In genomic region chr4:40929046-40929445, GRCm38 (mm10) we compare ENCODE assay signal across 25 mouse cellular contexts. TPM values are rescaled to one million over a fixed set of nuclear protein-coding genes. Genes with fewer than 3 reads are reported as not detected.
DNase-seq lines count a peak whose midpoint lies in the region; ATAC-seq and TF ChIP-seq lines count a peak whose summit lies in the region.
"Had no signal": no experiment of that assay in that cellular context is flagged by ENCODE, and none has a peak within 500 bp of the region (broad histone marks: within the 10 kb centered on the region; RNA-seq: fewer than 3 reads in every experiment).

No protein-coding gene starts in this region.

- no peak overlapping the region for H3K4me2 ChIP-seq in kidney, postnatal 0 days (ENCODE audit: low read length)
- H3K4me2 ChIP-seq in kidney, embryonic 15.5 days, result no peak overlapping the region
- H3K4me2 ChIP-seq: embryonic facial prominence, embryonic 12.5 days; forebrain, embryonic 13.5 days; forebrain, embryonic 15.5 days had no signal

- ATAC-seq in kidney, postnatal 0 days (replicated peaks; ENCODE audit: low FRiP score, low read depth), result no peak
- ATAC-seq in kidney, embryonic 15.5 days (replicated peaks; ENCODE audit: low FRiP score), result no peak
- ATAC-seq: activated CD4-positive, CD25-positive, alpha-beta regulatory T cell, adult 4 months; forebrain, embryonic 13.5 days; forebrain, embryonic 15.5 days; forebrain, postnatal 0 days; Patski had no signal

- peaks cover 3% of the 10 kb centered on the region; the same call in 1 of the 2 replicates for H3K4me1 ChIP-seq in kidney, adult 2 months (ENCODE audit: control insufficient read depth, insufficient read depth, low read length)
- H3K4me1 ChIP-seq in kidney, postnatal 0 days (replicated peaks; ENCODE audit: insufficient read depth, low read length), result 0 out of 2 replicates have a peak, but pooled peaks cover 3% of the 10 kb centered on the region
- peaks cover 12% of the 10 kb centered on the region for H3K4me1 ChIP-seq in kidney, embryonic 15.5 days
- H3K4me1 ChIP-seq in limb, embryonic 10.5 days, result peaks cover 8% of the 10 kb centered on the region
- H3K4me1 ChIP-seq: embryonic facial prominence, embryonic 12.5 days; forebrain, embryonic 13.5 days; forebrain, embryonic 15.5 days had no signal

- WGBS in kidney, adult 2 months, result 33% methylated on average over 7 of the region's 7 CpGs
- WGBS in kidney, postnatal 0 days, result 48% methylated on average over 7 of the region's 7 CpGs
- 51% methylated on average over 7 of the region's 7 CpGs for WGBS in kidney, embryonic 15.5 days
- 89% methylated on average over 7 of the region's 7 CpGs for WGBS in limb, embryonic 10.5 days

- no peak overlapping the region for H3K4me3 ChIP-seq in kidney, adult 2 months (ENCODE audit: insufficient read depth, low read depth, low read length)
- H3K4me3 ChIP-seq in kidney, postnatal 0 days (replicated peaks; ENCODE audit: low read depth, low read length), result no peak overlapping the region
- no peak overlapping the region for H3K4me3 ChIP-seq in kidney, embryonic 15.5 days (replicated peaks)
- no peak overlapping the region for H3K4me3 ChIP-seq in limb, embryonic 10.5 days
- H3K4me3 ChIP-seq: embryonic facial prominence, embryonic 10.5 days; embryonic facial prominence, embryonic 12.5 days; forebrain, embryonic 13.5 days; forebrain, embryonic 15.5 days had no signal

- no peaks in the 10 kb centered on the region for H3K36me3 ChIP-seq in kidney, adult 2 months (ENCODE audit: control insufficient read depth, insufficient read depth, low read length)
- peaks cover 15% of the 10 kb centered on the region; the same call in 1 of the 2 replicates for H3K36me3 ChIP-seq in kidney, postnatal 0 days (ENCODE audit: insufficient read depth, low read length)
- peaks cover 25% of the 10 kb centered on the region for H3K36me3 ChIP-seq in kidney, embryonic 15.5 days
- peaks cover 32% of the 10 kb centered on the region for H3K36me3 ChIP-seq in limb, embryonic 10.5 days

- H3K27ac ChIP-seq in kidney, adult 2 months (ENCODE audit: insufficient read depth, low read depth, low read length), result no peak overlapping the region
- 0 out of 2 replicates have a peak overlapping the region, but pooled peaks have one; percentile 55 for H3K27ac ChIP-seq in kidney, postnatal 0 days
- no peak overlapping the region for H3K27ac ChIP-seq in kidney, embryonic 15.5 days
- no peak overlapping the region for H3K27ac ChIP-seq in limb, embryonic 10.5 days
- H3K27ac ChIP-seq: embryonic facial prominence, embryonic 10.5 days; embryonic facial prominence, embryonic 12.5 days; forebrain, embryonic 13.5 days; forebrain, embryonic 15.5 days had no signal

- no peak for TF ChIP-seq CTCF in kidney, adult 2 months (conservative IDR thresholded peaks at IDR 0.05; ENCODE audit: insufficient read depth, insufficient read length, low read depth, low read length)
- no peak for TF ChIP-seq CTCF in kidney, postnatal 0 days (IDR thresholded peaks at IDR 0.05; ENCODE audit: low read depth)

- DNase-seq in kidney, adult 2 months, result peak; percentile 34
- DNase-seq in kidney, adult 9 months, result no peak
- DNase-seq in kidney, postnatal 0 days (ENCODE audit: low spot score), result no peak
- peak; percentile 53 for DNase-seq in A20 (ENCODE audit: low read depth, low spot score)
- no peak for DNase-seq in limb, embryonic 10.5 days (ENCODE audit: low spot score)
- DNase-seq: adrenal gland, adult 8-10 months; adrenal gland, postnatal 14 days; adrenal gland, postnatal 36 days; cerebellum, adult 11-12 months; cerebellum, adult 2 months; cerebellum, adult 9-10 months; cerebellum, postnatal 10 days; cerebellum, postnatal 25 days; forebrain, postnatal 0 days had no signal

- no peaks in the 10 kb centered on the region for H3K9me3 ChIP-seq in kidney, postnatal 0 days (replicated peaks; ENCODE audit: low read length)
- H3K9me3 ChIP-seq in kidney, embryonic 15.5 days (replicated peaks), result no peaks in the 10 kb centered on the region
- no peaks in the 10 kb centered on the region for H3K9me3 ChIP-seq in limb, embryonic 10.5 days (replicated peaks)
- H3K9me3 ChIP-seq: embryonic facial prominence, embryonic 10.5 days; embryonic facial prominence, embryonic 12.5 days; forebrain, embryonic 13.5 days; forebrain, embryonic 15.5 days; G1E had no signal

- no peak for TF ChIP-seq POLR2A in kidney, adult 2 months (IDR thresholded peaks at IDR 0.05; ENCODE audit: low read depth, low read length)

- no peak overlapping the region for H3K9ac ChIP-seq in kidney, postnatal 0 days (ENCODE audit: low read depth, low read length)
- H3K9ac ChIP-seq in kidney, embryonic 15.5 days, result no peak overlapping the region
- H3K9ac ChIP-seq: embryonic facial prominence, embryonic 12.5 days; forebrain, embryonic 13.5 days; forebrain, embryonic 15.5 days; forebrain, postnatal 0 days had no signal

- H3K27me3 ChIP-seq in kidney, adult 2 months (replicated peaks; ENCODE audit: control insufficient read depth, insufficient read depth, low read length), result no peaks in the 10 kb centered on the region
- no peaks in the 10 kb centered on the region for H3K27me3 ChIP-seq in kidney, postnatal 0 days (ENCODE audit: insufficient read depth, low read length)
- H3K27me3 ChIP-seq in kidney, embryonic 15.5 days, result no peaks in the 10 kb centered on the region
- H3K27me3 ChIP-seq in limb, embryonic 10.5 days (ENCODE audit: low read depth, poor library complexity, severe bottlenecking), result no peaks in the 10 kb centered on the region
- H3K27me3 ChIP-seq: embryonic facial prominence, embryonic 12.5 days; forebrain, embryonic 13.5 days; forebrain, embryonic 15.5 days; Patski had no signal

RNA-seq across cellular contexts. Expression of gene Spink4, which starts 9.2 kb away (rescaled TPM):
- 2.6 and 3.2 TPM in 2 replicates for polyA plus RNA-seq in kidney, adult 2 months (2012; rRNA removed)
- polyA plus RNA-seq in kidney, postnatal 0 days (2015; fragmentation: Nextera tagmentation; extraction: Ambion mirVana), result 0.41 and 1.0 TPM in 2 replicates
- polyA plus RNA-seq in kidney, embryonic 15.5 days (2015; fragmentation: Nextera tagmentation; extraction: Ambion mirVana), result 1.1 and 31.9 TPM in 2 replicates
- not detected in 2 replicates for polyA plus RNA-seq in limb, embryonic 10.5 days (2016; fragmentation: Nextera tagmentation; extraction: Ambion mirVana)
- polyA plus RNA-seq: activated CD4-positive, CD25-positive, alpha-beta regulatory T cell, adult 4 months; C2C12; embryonic facial prominence, embryonic 10.5 days; embryonic facial prominence, embryonic 12.5 days; embryonic facial prominence, embryonic 14.5 days; forebrain, embryonic 11.5 days; forebrain, embryonic 13.5 days; forebrain, embryonic 15.5 days; forebrain, postnatal 0 days; G1E; Patski had no signal

RNA-seq across cellular contexts. Expression of gene Bag1, which starts 19.0 kb away (rescaled TPM):
- polyA plus RNA-seq in kidney, adult 2 months (2012; rRNA removed), result 133 and 162 TPM in 2 replicates
- 284 and 295 TPM in 2 replicates for polyA plus RNA-seq in kidney, postnatal 0 days (2015; fragmentation: Nextera tagmentation; extraction: Ambion mirVana)
- 218 and 220 TPM in 2 replicates for polyA plus RNA-seq in kidney, embryonic 15.5 days (2015; fragmentation: Nextera tagmentation; extraction: Ambion mirVana)
- polyA plus RNA-seq in limb, embryonic 10.5 days (2016; fragmentation: Nextera tagmentation; extraction: Ambion mirVana), result 225 and 227 TPM in 2 replicates

RNA-seq across cellular contexts. Expression of gene Chmp5, which starts 19.2 kb away (rescaled TPM):
- 25.7 and 41.9 TPM in 2 replicates for polyA plus RNA-seq in kidney, adult 2 months (2012; rRNA removed)
- 160 and 164 TPM in 2 replicates for polyA plus RNA-seq in kidney, postnatal 0 days (2015; fragmentation: Nextera tagmentation; extraction: Ambion mirVana)
- polyA plus RNA-seq in kidney, embryonic 15.5 days (2015; fragmentation: Nextera tagmentation; extraction: Ambion mirVana), result 114 and 121 TPM in 2 replicates
- polyA plus RNA-seq in limb, embryonic 10.5 days (2016; fragmentation: Nextera tagmentation; extraction: Ambion mirVana), result 85.9 and 92.7 TPM in 2 replicates

RNA-seq across cellular contexts. Expression of gene Nfx1, which starts 41.7 kb away (rescaled TPM):
- 24.3 and 25.8 TPM in 2 replicates for polyA plus RNA-seq in kidney, adult 2 months (2012; rRNA removed)
- polyA plus RNA-seq in kidney, postnatal 0 days (2015; fragmentation: Nextera tagmentation; extraction: Ambion mirVana), result 55.1 and 56.5 TPM in 2 replicates
- 87.3 and 87.9 TPM in 2 replicates for polyA plus RNA-seq in kidney, embryonic 15.5 days (2015; fragmentation: Nextera tagmentation; extraction: Ambion mirVana)
- 101 and 109 TPM in 2 replicates for polyA plus RNA-seq in limb, embryonic 10.5 days (2016; fragmentation: Nextera tagmentation; extraction: Ambion mirVana)

Comparison
In these comparisons a context has a peak if more than half of its experiments do, and no peak if none do; other contexts are left out.
1. DNase-seq: peak in kidney, adult 2 months (single experiment) and A20 (single experiment); none in kidney, adult 9 months (single experiment), kidney, postnatal 0 days (single experiment) and limb, embryonic 10.5 days (single experiment).